Mouse (Mus musculus) cerebellum, adult 2 months (tissue): ENCODE results near the gene Irgm1.

Source experiments
- CTCF ChIP-seq: fragments of 200-500 bp; IDR thresholded peaks from 2 replicates; pipeline ENCODE4 v1.5.1; 2011; ENCODE audit warnings: low read depth, mild to moderate bottlenecking, control low read depth, low read length, moderate library complexity, borderline replicate concordance; ENCODE audit not compliant: insufficient read depth
- POLR2A ChIP-seq: fragments of 200-500 bp; IDR thresholded peaks from 2 replicates; pipeline ENCODE4 v1.6.1; 2011; ENCODE audit warnings: low read length, control low read depth, borderline replicate concordance; ENCODE audit not compliant: insufficient read depth

GRCm38 (mm10) chr11:48846881-48847280, 24.6 kb downstream of the Irgm1 start:
- no peak for TF ChIP-seq CTCF
- TF ChIP-seq POLR2A: no peak
